Mouse (Mus musculus) gastrocnemius, adult 2 months (tissue): ENCODE measurements around the gene Krtap29-1. TPM values are rescaled to one million over a fixed set of nuclear protein-coding genes. Genes with fewer than 3 reads are reported as not detected.

Source experiments
- DNase-seq: peaks from one replicate; pipeline ENCODE4 v3.0.0; 2022
- H3K27ac ChIP-seq: fragments of 200-600 bp; 2 replicates; pipeline ENCODE4 v1.8.1; 2022; ENCODE audit warnings: mild to moderate bottlenecking
- H3K4me3 ChIP-seq: fragments of 200-600 bp; 2 replicates; pipeline ENCODE4 v1.8.1; 2022; ENCODE audit warnings: mild to moderate bottlenecking, moderate library complexity
- CTCF ChIP-seq: fragments of 200-600 bp; IDR thresholded peaks from 2 replicates; pipeline ENCODE4 v1.8.1; 2022; ENCODE audit warnings: antibody characterized with exemption, mild to moderate bottlenecking, moderate library complexity
- intact Hi-C: fragments of 180-260 bp; cut with DNase I; formaldehyde crosslinking; loops from one replicate; pipeline ENCODE4 v1.15.1; 2025
- long read RNA-seq, 2 experiments: library from polyadenylated mRNA; stranded (forward); transcript quantifications; one replicate each; pipeline ENCODE4 v2.0.0; 2021
- total RNA-seq, 2 experiments: library from RNA; stranded (reverse); gene quantifications; 2 replicates each; pipeline ENCODE4 v1.2.3; 2021

Krtap29-1 gene
- total RNA-seq: not detected
- long read RNA-seq, experiment 1: 0 reads
- long read RNA-seq, experiment 2: 0 reads

DNA sequence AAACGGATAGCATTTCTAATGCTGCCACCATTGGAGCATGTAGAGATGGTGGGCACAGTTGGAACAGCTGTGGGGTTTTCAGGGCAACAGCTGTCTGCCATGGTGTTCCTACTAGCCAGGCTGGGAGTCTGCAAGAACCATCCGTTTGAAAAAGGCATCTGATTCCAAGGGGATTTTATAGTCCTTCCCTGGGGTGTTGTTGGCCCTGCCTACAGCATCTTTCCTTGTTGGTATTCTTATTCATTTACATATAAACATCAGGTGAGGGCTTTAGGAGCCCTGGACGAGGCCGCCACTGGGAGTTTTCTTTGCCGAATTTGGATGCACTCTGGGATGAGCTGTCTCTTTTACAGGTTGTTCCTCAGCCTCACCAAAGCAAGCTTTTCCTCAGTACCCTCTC is at the start of gene Krtap29-1:
Gene Krtap29-1 (minus strand): TSS at position 101 of the 400 bp plus-strand sequence.
- no peak for DNase-seq
- no peak within 1 kb of the TSS for H3K4me3 ChIP-seq
- TF ChIP-seq CTCF: no peak
- no peak within 1 kb of the TSS for H3K27ac ChIP-seq
- intact Hi-C loops: no loop called here

DNA sequence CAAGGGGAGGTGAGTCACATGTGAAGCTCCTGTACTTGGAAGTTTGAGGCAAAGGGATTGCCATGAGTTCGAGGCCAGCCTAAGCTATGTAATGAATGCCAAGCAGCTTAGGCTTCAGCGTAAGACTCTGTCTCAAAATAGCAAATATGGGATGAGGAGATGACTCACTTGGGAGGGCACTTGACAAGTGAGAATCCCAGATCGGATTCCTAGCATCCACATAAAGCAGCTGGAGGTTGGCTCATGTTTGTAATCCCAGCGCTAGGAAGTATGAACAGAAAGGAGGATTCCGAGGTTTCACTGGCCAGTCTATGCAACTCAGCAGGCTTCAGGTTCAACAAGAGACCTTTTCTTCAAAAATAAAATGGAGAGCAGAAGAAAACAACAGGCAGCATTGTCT is 42.6 kb upstream of the Krtap29-1 start:
- intact Hi-C loops: no loop called here
- Histone ChIP-seq H3K27ac (no peak overlapping the region), H3K4me3 (no peak overlapping the region)
- no peak for TF ChIP-seq CTCF
- DNase-seq: no peak

DNA sequence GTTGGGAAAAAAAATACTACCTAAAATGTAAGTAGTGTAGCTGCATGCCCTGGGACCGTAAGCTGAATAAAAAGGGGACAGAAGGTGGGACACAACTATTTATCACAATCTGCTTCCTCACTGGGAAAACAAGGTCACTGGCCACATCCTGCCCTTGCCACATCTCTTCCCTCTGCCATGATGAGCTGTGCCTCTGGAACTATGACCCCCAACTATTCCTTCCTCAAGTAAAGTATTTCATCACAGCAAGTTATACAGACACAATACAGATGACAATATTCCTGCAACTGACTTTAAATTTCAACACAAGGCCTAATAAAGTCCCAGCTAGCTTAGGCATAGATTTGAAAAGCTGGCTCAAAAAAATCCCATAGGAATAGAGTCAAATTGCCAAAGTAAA is 40.6 kb upstream of the Krtap29-1 start:
- DNase-seq: no peak
- no peak for TF ChIP-seq CTCF
- intact Hi-C loops: no loop called here
- Histone ChIP-seq H3K27ac (no peak overlapping the region), H3K4me3 (no peak overlapping the region)

DNA sequence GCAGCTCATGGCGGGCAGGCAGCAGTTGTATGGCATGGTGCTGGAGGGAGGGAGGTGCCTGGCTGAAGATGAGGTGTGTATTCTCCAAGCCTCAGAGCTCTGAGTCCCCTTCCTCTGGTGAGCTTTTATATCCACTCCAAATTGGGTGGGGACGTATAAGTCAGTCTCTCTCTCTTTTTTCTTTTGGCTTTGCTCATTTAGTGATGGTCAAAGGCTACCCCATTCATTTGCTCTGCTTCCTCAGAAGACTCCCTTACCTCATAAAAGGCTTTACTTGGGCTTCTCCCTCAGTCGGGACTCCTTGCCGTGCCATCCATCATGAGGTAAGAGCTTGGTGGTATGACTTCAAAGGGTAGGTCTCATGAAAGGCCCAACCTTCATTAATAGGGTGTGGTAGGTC is 37.3 kb upstream of the Krtap29-1 start, which contains the start of gene Krt33a:
Gene Krt33a (minus strand): TSS at position 101 of the 400 bp plus-strand sequence.
- no peak within 1 kb of the TSS for H3K27ac ChIP-seq
- no peak for DNase-seq
- H3K4me3 ChIP-seq: no peak within 1 kb of the TSS
- intact Hi-C loops: no loop called here
- TF ChIP-seq CTCF: no peak

DNA sequence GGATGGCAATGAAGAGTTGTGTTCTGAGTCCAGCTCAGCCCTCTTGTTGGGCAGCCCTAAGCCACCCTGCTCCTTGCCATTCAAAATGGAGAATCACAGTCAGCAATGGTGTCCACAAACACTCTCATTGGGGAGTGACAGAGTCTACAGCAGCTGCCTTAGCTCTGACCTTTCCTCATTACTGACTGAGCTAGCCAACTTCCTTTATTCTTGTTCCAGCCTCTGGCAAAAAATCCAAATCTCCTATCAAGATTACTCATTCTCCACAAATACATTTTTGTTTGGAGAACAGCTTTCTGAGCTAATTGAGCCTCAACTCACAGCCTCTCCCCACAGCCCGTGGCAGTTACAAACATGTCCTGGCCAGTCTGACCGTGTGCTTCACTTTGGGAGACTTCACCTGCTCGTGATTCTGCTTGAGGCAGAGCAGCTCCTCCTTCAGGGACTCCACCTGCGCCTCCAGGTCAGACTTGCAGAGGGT is 34.9 kb upstream of the Krtap29-1 start:
- H3K27ac ChIP-seq: no peak overlapping the region
- no peak for DNase-seq
- no peak for TF ChIP-seq CTCF
- intact Hi-C loops: no loop called here
- no peak overlapping the region for H3K4me3 ChIP-seq

DNA sequence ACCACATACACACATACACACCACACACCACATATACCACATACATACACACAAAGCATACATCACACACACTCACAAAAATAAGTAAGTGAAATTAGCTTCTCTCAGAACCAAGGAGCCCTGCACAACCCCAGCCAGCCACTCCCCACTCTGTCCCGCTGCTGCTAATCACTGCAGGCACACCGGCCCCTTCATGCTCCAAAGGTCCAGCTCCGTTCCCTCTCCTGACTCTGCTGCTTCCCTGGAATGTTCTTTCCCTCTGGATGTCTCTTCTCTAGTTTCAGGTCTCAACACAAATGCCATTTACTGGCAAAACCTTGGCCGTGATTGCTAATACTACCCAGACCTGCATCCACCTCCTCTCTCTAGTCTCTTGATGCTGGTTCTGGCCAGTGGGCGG is 31.8 kb upstream of the Krtap29-1 start:
- Histone ChIP-seq H3K4me3 (no peak overlapping the region), H3K27ac (no peak overlapping the region)
- no peak for DNase-seq
- TF ChIP-seq CTCF: no peak
- intact Hi-C loops: no loop called here

DNA sequence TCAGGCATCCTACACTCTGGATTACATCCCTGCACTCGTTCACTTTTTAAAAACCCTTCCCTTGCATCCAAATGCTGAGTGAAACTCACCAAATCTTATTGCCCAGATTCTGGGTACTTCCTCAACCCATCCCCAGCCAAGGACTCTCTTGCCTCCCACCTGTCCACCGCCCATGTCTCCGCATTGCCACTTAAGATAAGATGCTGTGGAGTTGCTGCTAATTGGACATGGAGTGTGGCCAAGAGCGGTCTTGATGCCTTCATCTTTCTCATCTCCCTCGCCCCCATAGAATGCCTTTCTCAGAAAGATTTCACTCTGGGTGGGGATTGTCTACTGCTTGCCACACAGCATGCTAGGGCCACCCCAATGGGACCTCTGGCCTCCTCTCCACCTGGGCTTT is 29.5 kb upstream of the Krtap29-1 start:
- no peak overlapping the region for H3K27ac ChIP-seq
- intact Hi-C loops: loop anchor here (5.0 kb wide), 1 partner anchor 546 kb away; no protein-coding TSS in a partner anchor

DNA sequence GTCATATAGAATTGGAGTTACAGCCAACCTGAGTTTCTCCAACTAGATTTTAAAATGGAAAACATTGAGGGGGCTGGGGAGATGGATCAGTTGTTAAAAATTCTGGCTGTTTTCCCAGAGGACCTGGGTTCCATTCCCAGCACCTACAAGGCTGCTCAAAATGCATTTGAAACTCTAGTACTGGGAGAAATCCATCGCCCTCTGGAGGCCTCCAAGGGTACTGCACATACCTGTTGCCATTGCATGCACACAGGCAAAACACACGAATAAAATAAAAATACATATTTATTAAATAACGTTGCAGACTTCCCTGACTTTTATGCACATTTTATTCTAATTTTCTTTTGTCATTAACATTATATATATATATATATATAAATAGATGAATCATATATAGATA is 27.8 kb upstream of the Krtap29-1 start:
- peak; percentile 47 for TF ChIP-seq CTCF
- H3K27ac ChIP-seq: no peak overlapping the region
- no peak for DNase-seq
- intact Hi-C loops: loop anchor here (5.0 kb wide), 1 partner anchor 544 kb away; no protein-coding TSS in a partner anchor
- H3K4me3 ChIP-seq: no peak overlapping the region

More for the DNA sequence above, 29.5 kb upstream of the Krtap29-1 start:
- TF ChIP-seq CTCF: no peak
- no peak overlapping the region for H3K4me3 ChIP-seq
- no peak for DNase-seq

DNA sequence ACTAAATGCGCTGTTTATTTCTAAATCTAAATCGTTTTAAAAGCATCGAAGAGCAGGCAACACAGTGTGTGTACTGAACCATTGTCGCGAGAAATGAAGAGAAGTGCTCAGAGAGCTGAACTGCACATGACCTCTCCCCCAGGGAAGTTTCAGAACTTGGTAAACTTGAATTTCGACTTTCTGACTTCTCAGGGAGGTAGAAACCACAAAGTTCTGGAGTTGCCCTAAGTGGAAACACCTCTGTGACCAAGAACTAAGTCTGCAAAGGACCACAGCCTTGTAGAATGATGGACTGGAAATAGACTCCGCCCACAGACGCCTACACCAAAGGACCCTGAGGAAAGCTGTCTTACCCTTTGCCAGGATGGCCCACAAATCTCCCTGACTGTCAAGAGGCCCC is 27.1 kb upstream of the Krtap29-1 start:
- H3K4me3 ChIP-seq: no peak overlapping the region
- no peak overlapping the region for H3K27ac ChIP-seq
- no peak for DNase-seq
- intact Hi-C loops: loop anchor here (5.0 kb wide), 1 partner anchor 544 kb away; no protein-coding TSS in a partner anchor
- no peak for TF ChIP-seq CTCF

DNA sequence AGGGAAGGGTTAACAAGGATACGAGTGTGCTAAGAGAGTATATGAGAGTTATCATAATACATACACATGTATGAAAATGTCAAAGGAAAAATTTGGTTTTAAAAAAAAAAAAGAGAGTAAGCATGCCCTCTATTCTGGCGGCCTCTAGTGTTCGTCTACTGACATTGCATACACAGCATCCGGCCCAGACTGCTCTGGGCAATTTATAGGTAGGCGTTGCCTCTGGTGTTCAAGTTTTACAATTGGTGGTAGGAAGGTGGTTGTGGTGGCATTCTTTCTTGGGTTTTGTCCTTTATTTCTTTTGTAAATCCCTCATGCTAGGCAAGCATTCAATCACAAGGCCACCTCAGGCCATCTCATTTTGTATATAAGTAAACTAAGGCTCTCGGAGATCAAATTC is 26.0 kb upstream of the Krtap29-1 start:
- peak; percentile 40 for DNase-seq
- Histone ChIP-seq H3K27ac (no peak overlapping the region), H3K4me3 (no peak overlapping the region)
- intact Hi-C loops: loop anchor here (5.0 kb wide), 1 partner anchor 543 kb away; no protein-coding TSS in a partner anchor
- TF ChIP-seq CTCF: peak; percentile 91

DNA sequence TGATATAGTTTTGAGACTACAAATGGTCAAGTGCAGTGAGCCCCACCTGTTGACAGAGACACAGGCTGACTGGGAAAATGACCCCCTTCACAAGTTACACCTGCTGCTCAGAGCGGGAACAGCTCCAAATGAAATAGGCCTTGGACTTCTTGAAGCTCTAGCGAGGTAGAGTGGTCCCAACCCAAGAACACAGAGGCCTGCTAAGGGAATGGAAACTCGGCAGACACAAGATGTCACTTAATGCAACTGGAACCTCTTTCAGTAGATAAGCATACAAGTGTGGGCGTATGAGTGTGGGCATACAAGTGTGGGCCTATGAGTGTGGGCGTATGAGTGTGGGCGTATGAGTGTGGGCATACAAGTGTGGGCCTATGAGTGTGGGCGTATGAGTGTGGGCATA is 20.2 kb upstream of the Krtap29-1 start:
- intact Hi-C loops: no loop called here

DNA sequence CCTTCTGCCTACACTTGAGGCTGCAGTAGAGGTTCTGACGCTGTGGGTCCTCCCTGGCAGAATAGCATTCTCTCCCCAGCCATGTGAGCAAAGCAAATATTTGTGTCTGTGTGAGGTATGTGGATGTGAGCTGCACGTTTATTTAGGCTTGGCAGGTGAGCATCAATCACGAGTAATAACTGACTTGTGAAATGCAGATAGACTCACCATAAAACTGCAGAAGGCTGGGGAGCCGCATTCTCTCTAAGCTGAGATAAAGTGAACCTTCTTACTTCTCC is 15.5 kb upstream of the Krtap29-1 start:
- intact Hi-C loops: no loop called here
- no peak for DNase-seq
- no peak for TF ChIP-seq CTCF
- Histone ChIP-seq H3K27ac (no peak overlapping the region), H3K4me3 (no peak overlapping the region)

More for the DNA sequence above, 20.2 kb upstream of the Krtap29-1 start:
- no peak for TF ChIP-seq CTCF
- no peak overlapping the region for H3K4me3 ChIP-seq
- no peak for DNase-seq
- no peak overlapping the region for H3K27ac ChIP-seq

DNA sequence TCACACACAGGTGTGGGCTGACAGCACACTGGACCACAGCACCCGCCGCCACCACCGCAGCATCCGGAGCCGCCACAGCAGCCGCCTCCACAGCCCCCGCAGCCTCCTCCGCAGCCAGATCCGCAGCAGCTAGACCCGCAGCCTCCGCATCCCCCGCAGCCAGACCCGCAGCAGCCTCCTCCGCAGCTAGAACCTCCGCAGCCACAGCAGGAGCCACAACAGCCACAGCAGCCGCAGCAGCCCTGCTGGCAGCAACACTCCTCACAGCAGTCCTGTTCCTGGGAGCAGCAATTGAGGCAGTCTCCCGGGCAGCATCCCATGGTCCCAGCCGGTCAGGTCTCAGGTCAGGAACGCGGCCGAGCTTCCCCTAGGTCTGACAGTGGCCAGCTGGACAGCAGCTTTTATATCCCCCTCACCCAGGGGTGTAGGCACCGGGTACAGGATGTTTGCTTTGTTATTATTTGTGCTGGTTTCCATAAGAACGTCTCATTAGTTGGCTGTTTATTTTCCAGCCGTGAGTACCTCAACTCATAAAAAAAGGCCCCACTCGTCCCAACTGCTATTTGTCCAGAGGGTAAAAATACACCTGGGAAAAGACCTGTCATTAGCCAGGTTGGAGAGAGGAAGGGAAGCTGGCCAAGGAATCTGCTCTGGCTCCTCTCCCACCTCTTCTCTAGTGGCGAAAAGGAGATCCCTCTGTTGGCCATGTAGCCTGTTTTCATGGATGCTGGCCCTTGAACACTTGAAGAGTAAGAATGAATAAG is 14.9 kb upstream of the Krtap29-1 start, which contains the start of gene Krtap17-1:
Gene Krtap17-1 (minus strand): TSS at position 375 of the 764 bp plus-strand sequence.
- TF ChIP-seq CTCF: no peak
- no peak for DNase-seq
- intact Hi-C loops: no loop called here
- Histone ChIP-seq H3K4me3 (no peak within 1 kb of the TSS), H3K27ac (no peak within 1 kb of the TSS)

DNA sequence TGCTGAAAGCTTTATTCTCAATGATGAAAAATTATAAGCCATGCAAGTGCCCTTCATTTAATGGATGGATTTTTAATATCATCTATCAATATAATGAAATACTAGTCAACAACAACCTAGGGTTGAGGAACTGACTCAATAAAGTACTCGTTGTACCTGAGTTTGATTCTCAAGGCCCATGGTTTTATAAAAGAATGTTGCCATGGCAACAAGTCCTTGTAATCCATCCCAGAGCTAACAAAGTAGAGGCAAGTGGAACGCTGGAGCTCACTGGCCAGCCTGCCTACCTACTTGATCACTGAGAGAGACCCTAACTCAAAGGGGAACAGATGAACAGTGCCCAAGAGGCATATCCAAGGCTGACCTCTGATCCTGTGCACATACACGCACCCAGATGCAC is 11.7 kb upstream of the Krtap29-1 start:
- H3K4me3 ChIP-seq: no peak overlapping the region
- TF ChIP-seq CTCF: no peak
- H3K27ac ChIP-seq: no peak overlapping the region
- intact Hi-C loops: no loop called here
- no peak for DNase-seq
